Mouse (Mus musculus): ENCODE measurements around the gene Cnot3.

DNA sequence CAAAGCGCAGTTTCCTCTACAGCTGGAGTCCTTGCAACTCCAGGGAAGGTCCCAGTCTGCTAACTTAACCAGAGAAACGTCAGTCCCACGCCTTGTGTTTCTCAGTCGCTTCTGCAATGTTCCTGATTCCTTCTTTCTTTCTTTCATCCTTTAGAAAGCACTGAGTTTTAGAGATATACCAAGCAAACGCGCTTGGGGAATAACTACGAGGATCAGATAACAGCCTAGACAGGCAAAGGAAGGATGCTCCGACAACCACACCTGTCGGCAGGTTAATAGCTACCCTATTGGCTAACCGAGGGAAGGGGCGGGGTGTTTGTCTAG, 758 bp upstream of the Cnot3 start:
- TF ChIP-seq CTCF (IDR thresholded peaks at IDR 0.05; ENCODE audit: control insufficient read depth, insufficient read depth, low read length) (no peak), POLR2A (IDR thresholded peaks at IDR 0.05; ENCODE audit: borderline replicate concordance, control insufficient read depth, low read depth, low read length) (no peak)

All from bone marrow, adult 2 months (tissue).